Mouse (Mus musculus) lung, adult 2 months (tissue): ENCODE data around the gene Cmklr1.

Experiments
- CTCF ChIP-seq: fragments of 200-500 bp; IDR thresholded peaks from 2 replicates; pipeline ENCODE4 v1.5.1; 2011; ENCODE audit warnings: mild to moderate bottlenecking, low read length, control low read depth; ENCODE audit not compliant: insufficient read depth
- POLR2A ChIP-seq: fragments of 200-500 bp; IDR thresholded peaks from 2 replicates; pipeline ENCODE4 v1.6.1; 2011; ENCODE audit warnings: low read depth, mild to moderate bottlenecking, control low read depth, low read length, borderline replicate concordance; ENCODE audit errors: extremely low read depth

DNA sequence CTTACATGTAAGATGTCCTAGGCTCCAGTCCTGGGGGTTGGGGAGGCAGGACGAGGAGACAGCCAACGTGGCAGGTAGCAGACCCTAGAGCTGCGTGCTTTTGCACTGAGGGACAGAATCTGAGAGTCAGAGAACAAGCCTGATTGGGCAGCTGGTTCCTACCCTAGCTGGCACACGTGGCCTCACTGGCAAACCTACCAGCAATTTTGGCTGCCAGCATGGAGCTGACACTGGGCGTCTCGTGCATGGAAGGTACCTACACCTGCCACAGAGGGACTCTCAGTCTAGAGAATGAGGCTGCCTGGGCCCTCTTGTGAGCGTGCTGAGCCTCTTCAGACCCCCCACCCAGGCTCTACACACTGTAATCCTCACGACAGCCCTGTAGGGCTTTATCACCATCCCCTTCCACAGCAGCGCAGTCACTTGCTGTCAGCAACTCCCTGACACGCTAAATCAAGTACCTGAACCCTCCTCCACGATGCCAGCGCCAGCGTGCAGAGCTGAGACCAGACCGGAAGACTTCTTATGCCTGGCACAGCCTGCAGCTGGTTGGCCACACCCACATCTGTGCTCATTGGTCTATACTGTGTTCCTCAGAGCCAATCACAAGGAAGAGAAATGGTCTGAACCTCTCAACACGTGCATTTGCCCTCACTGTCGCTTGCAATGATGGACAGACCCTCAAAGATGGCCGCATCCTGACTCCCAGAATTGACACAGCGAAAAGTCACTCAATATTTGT, 6.9 kb downstream of the Cmklr1 start:
- no peak for TF ChIP-seq CTCF
- TF ChIP-seq POLR2A: no peak
